Mouse (Mus musculus) lung, adult 18-20 months (tissue): ENCODE results near the gene Sf3b6.
"Not testable (repeated sequence)": the region's sequence is repeated elsewhere in the genome, so short reads cannot be mapped to it uniquely, and the experiment has no call there.

ENCODE experiments used
- DNase-seq, 2 experiments: peaks; one replicate each; pipeline ENCODE4 v3.0.0; 2022; ENCODE audit warnings: mixed read lengths in 2 of 2

Gene Sf3b6

GRCm38 (mm10) chr12:4817361-4818101 lies at the start of gene Sf3b6:
Gene Sf3b6, plus strand, starts transcription at chr12:4817544.
- DNase-seq, result peak; percentile 99

- DNase-seq, result peak; percentile 95
Observed at GRCm38 (mm10) chr12:4768492-4769332, 48.6 kb upstream of the Sf3b6 start, which contains the start of the genes Pfn4 and Fam228b. Gene Pfn4, plus strand, starts transcription at chr12:4769022. Gene Fam228b, minus strand, starts transcription at chr12:4769267.

- no peak for DNase-seq
Observed at GRCm38 (mm10) chr12:4769333-4769723, 48.0 kb upstream of the Sf3b6 start.

- no peak for DNase-seq
Observed at GRCm38 (mm10) chr12:4774895-4775587, 42.3 kb upstream of the Sf3b6 start.

- no peak for DNase-seq
Observed at GRCm38 (mm10) chr12:4775588-4775949, 41.8 kb upstream of the Sf3b6 start.

GRCm38 (mm10) chr12:4777734-4778133 lies 39.6 kb upstream of the Sf3b6 start:
- no peak for DNase-seq

GRCm38 (mm10) chr12:4780245-4780644 lies 37.1 kb upstream of the Sf3b6 start:
- no peak for DNase-seq

GRCm38 (mm10) chr12:4781270-4781669 lies 36.1 kb upstream of the Sf3b6 start:
- DNase-seq, result no peak

- not testable (repeated sequence) for DNase-seq
Observed at GRCm38 (mm10) chr12:4781725-4782404, 35.5 kb upstream of the Sf3b6 start.

- no peak for DNase-seq
Observed at GRCm38 (mm10) chr12:4783598-4783997, 33.7 kb upstream of the Sf3b6 start.

GRCm38 (mm10) chr12:4784466-4784865 lies 32.9 kb upstream of the Sf3b6 start:
- no peak for DNase-seq

GRCm38 (mm10) chr12:4788128-4788527 lies 29.2 kb upstream of the Sf3b6 start:
- DNase-seq, result not testable (repeated sequence)

GRCm38 (mm10) chr12:4793718-4794117 lies 23.6 kb upstream of the Sf3b6 start:
- DNase-seq, result no peak

- peak in 1 of 2 experiments; percentile 18 for DNase-seq
Observed at GRCm38 (mm10) chr12:4797471-4797870, 19.9 kb upstream of the Sf3b6 start.

- no peak for DNase-seq
Observed at GRCm38 (mm10) chr12:4811036-4811435, 6.3 kb upstream of the Sf3b6 start.

- no peak for DNase-seq
Observed at GRCm38 (mm10) chr12:4811705-4812104, 5.6 kb upstream of the Sf3b6 start.

- peak in 1 of 2 experiments; percentile 5 for DNase-seq
Observed at GRCm38 (mm10) chr12:4813636-4814035, 3.7 kb upstream of the Sf3b6 start.

GRCm38 (mm10) chr12:4816680-4817360 lies 524 bp upstream of the Sf3b6 start:
- DNase-seq, result no peak

- DNase-seq, result no peak
Observed at GRCm38 (mm10) chr12:4827256-4827655, 9.9 kb downstream of the Sf3b6 start.

- DNase-seq, result no peak
Observed at GRCm38 (mm10) chr12:4836959-4837358, 19.6 kb downstream of the Sf3b6 start.

GRCm38 (mm10) chr12:4840010-4840409 lies 22.7 kb downstream of the Sf3b6 start:
- peak in 1 of 2 experiments; percentile 38 for DNase-seq

- peak; percentile 20 to 33 for DNase-seq
Observed at GRCm38 (mm10) chr12:4840741-4841140, 23.4 kb downstream of the Sf3b6 start.
